Mouse (Mus musculus) cerebral cortex, adult 2 months (tissue): ENCODE data around the gene Vav3.

Experiments
- whole genome bisulfite sequencing: fragments of 180-500 bp; shearing (Covaris S2); methylation state at CpG from one replicate; pipeline ENCODE4 v1.1.7; 2018; 5-methylcytosine and 5-hydroxymethylcytosine counted together

Gene Vav3

DNA sequence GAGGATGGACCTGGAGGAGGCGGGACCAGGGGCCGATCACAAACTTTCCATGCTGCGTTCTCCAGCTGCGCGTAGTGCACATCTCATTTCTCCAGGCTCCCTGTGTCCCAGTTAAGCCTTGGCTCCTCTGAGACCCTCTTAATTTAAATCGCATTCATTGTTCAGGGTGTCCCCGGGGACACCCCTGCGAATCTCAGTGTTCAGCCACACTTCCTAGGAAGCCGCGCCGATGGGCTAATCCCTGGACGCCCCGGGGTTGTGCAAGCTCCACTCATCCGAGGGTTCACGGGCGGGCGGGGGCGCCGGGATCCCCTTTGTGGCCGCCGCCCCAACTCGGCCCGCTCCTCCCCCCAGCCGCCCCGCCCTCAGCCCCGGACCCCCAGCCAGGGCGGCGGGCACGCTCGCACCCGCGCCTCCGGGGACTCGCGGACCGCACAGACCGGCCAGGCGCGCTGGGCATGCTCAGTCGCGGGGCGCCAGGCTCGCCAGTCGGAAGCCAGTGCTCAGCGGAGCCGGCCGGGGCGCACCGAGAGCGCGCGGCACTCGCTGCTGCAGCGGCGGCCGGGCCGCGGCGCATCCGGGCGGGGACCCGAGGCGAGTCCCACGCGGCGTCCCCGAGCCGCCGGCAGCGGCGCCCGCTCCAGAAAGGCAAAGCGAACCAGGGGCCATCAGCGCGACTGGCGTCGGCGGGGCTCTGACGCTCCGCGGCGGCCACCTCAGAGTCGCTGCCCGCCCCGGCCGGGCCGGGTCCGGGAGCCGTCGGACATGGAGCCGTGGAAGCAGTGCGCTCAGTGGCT is at the start of gene Vav3:
Gene Vav3, plus strand, starts transcription at position 380 of the 797 bp plus-strand sequence.
- under 1% methylated on average over 91 of the region's 92 CpGs for WGBS

DNA sequence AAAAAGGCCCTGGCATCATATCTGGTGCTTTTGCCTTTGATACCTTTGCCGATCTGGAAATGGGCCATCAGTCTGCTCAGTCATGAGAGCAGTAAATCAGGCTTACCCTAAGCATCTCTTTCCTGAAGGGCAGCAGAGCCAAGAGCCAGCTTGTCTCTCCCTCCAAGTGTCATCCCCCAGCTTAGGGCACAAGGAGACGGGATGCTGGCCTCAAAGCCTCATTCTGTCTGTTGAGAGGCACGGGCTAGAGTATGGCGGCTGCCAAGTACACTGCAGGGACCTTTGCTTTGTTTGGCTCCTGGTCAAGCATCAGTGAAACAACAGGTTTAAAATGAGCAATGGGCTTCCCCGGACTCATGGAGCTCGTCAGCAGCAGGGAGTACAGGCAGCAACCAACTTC is 41.6 kb upstream of the Vav3 start:
- WGBS = 62% methylated on average over 6 of the region's 6 CpGs

DNA sequence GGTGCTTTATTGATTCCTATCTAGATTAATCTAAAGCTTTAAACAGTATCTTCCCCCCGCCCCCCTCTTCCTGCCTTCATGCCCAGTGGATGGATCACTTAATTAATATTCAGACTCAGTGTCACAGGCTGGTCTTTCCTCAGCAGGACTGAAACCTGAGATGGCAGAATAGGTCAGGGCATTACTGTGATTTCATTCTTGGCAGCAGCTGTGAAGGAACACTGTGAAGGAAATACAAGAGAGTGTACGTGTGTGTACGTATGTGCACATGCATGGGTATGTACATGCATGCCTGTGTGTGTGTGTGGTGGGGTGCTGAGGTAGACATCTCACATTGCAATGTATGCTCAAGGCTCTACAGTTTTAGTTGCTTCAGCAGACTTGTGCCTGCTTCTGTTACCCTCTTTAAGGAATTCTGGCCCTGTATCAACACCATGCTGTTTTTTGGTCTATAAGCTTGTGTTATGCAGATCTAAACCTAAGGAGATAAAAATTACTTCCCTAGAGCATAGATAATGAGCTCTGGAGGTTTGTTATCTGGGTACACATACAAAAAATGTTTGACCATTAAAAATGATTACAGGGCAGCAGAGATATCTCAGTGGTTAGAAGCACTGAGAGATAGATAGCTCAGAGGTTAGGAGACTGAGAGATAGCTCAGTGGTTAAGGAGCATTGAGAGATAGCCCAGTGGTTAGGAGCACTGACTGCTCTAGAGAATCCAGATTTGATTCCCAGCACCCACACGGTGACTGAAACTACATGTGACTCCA is 41.0 kb upstream of the Vav3 start:
- 83% methylated on average over 4 of the region's 4 CpGs for WGBS

DNA sequence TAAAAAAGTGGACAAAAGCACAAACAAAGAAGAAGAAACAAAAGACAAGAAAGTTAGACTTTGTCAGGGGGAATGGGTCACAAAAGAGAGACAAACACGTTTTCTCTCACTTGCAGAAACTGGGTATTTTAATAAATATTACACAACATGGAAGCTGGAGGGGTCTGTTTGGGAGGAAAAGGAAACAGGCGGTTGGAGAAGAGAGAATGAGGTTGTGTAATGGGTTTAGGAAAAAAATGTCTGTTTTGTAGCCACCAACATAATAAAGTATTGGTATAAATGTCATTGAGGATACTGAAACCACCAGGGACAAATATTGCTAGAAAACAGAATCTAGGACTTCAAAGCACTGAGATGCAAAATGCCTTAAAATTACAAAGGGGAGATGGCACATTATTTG is 38.4 kb upstream of the Vav3 start:
- 73% methylated on average over 2 of the region's 2 CpGs for WGBS

DNA sequence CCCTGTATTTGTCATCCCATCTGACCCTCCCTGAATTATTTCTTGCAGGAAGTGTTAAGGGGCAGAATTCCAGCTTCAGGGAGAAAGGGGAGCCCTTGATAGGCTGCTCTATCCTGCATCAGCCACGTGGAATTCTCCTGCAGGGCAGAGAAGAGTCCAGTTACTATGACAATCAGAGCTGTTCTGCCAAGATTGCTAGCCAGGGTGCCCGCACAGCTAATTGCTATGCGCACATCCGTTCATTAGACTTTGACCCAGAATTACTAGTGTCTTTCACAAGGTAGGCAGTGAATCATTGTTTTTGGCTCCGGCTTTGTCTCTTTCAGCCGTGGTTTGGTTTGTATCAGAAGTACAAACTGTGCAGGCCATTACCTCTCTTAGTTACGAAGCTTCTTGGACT is 33.0 kb upstream of the Vav3 start:
- 61% methylated on average over 7 of the region's 7 CpGs for WGBS

DNA sequence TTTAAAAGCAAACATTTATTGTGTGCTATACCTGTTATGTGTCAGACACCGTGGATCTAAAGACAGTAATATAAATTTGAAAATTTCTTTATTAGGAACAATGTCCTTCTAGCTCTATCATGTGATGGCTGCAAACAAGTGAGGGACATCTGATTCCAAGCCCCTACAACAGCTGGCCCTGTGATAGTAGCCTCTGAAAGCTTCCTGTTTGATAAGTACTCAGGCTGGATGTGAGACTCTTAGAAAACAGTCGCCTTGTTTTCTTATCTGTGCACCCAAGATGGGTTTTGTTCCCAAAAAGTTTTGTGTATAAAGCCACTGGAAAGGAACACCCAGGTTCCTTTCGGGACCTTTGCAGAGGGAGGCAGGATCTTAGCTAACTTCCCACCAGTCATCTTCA is 32.0 kb upstream of the Vav3 start:
- WGBS = 84% methylated on average over 3 of the region's 3 CpGs

DNA sequence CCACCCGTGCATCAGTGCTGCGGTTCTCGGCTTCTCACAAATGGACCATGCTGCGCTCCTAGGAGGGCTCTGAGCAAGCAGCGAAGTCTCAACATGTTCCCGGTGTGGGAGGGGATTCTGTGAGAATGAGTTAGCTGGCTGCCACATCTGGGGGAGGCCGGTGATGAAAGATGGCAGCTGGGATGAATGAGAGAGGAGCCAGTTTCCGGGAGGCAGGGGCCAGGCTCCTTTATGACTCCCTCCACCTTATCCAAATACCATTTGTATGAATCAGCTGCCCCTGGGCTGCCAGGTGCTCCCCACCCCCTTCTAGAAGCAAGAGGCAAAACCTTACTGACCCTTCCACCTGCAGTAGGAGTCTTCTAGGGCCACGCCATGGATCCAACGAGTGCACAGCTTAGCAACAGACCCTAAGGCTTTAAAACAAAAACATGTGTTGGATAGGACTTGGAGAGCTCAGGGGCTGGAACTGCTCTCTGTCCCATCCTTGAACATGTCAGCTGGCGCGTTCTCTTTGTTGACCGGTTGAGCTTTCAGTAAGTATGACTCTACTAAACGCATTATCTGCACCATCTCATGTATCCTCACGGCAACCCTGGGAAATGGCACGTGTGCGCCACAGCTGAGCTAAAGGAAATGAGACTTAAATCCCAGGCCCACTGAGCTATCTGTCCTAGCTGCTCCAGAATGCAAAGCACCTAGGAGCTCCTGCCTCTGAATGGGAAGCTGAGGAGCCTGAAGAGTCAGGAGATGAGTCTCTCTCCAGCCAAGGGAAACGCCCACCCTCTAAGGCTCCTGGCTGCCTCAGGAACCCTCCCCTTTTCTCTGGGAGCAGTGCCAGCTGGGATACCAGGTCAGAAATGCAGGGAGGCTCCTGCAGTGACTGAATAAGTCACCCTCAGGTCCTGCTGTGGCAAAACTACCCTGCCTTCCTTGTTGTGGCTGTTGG is 30.9 kb upstream of the Vav3 start:
- WGBS = 85% methylated on average over 18 of the region's 18 CpGs

DNA sequence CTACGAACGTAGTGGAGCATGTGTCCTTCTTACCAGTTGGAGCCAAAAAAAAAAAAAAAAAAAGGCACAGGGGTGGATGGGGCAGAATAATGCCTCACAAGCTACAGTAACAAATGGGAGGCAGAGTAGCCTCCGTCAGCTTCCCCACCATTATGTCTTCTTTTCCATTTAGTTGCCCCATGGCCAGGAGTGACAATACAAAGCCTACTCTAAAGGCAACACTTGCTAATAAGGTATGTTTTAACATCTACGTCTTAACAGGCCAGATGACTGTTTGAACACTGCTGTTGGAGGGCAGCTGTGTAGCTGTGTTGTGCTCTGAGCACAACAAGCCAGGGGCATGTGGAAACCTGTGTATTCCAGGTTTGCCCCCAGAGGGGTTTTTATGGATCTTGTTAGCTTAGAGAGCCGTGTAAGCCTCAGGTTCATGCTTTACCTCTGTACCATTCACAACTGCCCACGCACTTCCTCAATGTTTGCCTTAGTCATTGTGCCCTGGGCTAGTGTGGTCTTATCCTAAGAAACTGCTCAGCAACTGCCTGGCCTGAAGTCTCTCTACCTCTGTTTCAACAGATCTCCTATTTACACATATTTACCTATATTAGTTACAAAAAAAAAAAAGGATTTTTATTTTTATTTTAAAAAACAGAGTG is 29.2 kb upstream of the Vav3 start:
- 91% methylated on average over 6 of the region's 6 CpGs for WGBS

DNA sequence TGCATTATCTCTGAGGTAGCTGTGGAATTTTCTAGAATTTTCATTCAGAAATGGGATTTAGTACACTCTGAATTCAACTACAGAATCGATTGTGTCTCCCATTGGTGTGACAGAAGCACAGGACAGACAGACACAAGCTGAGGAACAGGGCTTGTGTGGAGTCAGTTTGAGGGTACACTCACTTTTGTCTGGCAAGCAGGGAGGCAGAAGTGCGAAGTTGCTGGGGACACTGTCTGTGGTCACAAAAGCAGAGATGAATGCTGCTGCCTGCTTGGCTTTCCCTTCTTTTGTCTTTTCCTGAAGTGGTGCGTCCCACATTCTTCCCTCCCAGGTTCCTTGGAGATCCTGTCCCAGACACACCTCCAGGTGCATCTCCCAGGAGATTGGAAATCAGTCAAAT is 28.6 kb upstream of the Vav3 start:
- WGBS = 85% methylated on average over 3 of the region's 3 CpGs

DNA sequence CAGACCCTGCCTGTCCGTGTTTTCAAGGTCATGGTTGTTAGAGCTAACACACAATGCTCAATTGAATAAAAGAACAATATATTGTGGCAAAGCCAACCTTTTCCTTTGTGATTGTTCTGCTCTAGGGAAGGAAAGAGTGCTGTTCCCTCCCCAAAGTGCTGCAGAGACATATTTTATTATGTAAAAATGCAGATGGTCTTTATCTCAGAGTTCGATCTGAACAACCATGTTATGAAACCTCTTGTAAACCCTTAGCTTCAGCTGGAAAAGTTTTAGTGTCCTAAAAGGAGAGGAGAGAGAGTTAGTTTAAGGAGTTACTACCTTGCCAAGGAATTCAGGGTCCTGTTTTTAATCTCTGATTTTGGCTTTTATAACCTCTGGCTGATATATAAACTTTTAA is 27.0 kb upstream of the Vav3 start:
- 56% methylated on average over 2 of the region's 2 CpGs for WGBS

DNA sequence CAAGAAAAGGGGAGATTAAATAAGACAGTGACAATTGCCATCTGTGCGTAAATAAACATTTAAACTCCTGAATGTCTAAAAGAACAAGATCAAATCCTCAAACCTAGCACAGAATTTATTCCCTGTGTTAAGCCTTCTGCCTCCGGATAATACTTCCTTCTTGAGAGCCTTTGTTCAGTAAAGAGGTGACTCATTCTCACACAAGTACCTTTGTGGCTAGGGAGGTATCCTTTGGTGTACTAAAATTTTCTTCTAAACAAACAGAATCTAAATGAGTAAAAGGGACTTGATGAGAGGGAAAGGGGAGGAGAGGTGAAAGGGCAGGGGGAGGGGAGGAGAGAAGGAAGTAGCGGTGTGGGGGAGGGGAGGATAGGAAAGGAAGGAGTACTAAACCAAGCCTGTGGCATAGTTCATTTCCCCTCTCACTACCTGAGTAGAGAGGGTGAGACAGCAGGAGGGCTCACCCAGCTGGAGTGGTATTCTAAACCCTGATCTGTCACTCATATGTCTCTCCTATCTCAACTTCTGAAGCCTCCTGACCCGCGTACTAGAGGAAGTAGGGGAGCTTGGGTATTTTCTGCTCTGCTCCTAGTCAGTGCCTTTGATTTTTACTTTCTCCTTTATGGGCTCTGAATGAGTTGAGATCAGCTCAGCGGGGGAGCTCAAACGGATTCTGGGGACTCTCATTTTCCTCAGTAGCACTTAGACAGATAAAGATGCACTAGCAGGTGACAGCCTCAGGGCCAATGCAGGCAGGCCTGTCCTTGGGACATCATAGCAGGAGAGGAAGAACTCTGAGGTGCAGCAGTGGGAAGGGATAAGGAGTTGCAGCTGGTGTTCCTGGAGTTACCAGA is 16.8 kb upstream of the Vav3 start:
- WGBS = 72% methylated on average over 7 of the region's 7 CpGs

DNA sequence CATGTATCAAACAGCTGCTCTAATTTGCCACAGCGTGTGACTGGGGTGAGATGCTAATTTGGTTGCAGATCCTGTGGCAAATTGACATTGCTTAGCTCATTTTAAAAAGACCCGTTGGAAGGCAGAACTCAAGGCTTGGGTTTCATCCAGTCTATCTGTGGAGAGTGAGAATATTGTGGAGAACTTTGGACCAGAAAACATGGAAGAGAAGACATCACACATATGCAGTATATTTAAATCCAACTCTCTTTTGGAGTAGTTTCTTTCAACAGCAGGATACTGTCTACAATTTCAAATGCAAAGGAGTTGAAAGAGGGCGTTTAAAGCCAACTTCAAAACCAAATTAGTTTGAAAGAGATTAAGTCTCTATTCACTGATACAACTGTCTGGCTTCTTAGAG is 13.3 kb upstream of the Vav3 start:
- 32% methylated on average over 3 of the region's 3 CpGs for WGBS

DNA sequence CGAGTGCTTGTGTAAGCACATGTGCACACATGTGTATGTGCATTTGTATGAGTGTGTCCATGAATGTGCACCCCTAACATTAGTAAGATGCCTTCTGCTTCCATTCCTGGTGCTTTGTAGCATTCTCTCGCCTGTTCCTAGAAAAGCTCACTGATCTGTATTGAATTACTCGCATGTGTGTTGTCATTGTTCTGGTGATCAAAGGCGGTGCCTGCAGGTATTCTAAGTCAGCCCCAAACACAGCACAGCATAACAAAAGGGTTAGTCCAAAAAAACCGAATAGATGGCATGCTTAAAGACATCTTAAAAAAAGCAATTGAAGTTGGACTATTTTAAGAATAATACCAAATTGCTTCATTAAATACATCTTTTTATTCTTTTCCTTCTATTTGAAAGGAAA is 7.7 kb upstream of the Vav3 start:
- WGBS = 64% methylated on average over 5 of the region's 5 CpGs

DNA sequence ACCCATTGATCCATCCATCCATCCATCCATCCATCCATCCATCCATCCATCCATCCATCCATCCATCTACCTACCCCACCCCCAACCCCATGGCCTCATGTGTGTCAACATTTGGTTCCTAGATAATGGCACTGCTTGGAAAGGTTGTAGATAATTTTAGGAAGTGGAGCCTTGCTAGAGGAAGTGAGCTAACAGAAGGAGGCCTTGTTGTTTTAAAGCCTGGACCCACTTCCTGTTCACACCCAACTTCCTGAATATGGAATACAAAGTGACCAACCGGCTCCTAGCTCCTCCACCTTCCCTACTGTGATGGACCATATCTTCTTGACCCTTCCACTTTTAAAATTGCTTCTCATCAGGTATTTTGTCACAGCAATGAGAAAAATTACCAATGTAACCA is 5.0 kb upstream of the Vav3 start:
- 83% methylated on average over 1 of the region's 1 CpGs for WGBS

DNA sequence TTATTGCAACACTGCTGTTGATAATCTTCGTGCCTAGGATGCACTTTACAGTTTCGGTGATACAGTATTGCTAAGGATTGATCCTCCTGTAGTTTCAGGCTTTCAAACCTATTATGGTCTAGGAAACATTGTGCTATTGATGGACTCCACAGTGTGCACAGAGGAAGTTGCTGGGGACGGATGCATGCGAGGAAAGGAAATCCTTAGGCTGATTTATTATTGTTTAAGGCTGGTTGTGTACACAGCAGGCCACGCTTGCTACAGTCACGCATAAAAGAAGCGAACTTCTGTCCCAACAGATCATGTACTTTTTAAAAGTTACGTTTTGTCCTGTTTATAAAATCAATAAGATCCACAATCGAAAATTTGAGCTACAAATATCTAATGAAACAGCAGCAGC is 1.2 kb upstream of the Vav3 start:
- 80% methylated on average over 9 of the region's 9 CpGs for WGBS

DNA sequence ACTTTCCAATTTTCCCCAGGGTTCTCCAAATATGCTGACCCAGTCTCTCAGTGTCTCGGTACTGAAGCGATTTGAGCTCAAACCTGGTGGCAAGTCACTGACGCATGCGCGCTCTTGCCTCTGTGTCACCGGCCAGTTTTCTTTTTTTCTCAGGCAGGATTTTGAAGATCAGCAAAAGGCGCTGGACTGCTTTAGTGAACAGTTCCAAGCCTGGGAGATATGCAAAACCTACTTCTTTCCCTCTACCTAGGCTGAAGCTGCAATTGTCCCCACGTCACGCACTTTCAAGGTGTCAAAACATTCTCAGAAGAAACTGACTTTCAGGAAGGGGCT is 546 bp upstream of the Vav3 start:
- 4% methylated on average over 9 of the region's 9 CpGs for WGBS

DNA sequence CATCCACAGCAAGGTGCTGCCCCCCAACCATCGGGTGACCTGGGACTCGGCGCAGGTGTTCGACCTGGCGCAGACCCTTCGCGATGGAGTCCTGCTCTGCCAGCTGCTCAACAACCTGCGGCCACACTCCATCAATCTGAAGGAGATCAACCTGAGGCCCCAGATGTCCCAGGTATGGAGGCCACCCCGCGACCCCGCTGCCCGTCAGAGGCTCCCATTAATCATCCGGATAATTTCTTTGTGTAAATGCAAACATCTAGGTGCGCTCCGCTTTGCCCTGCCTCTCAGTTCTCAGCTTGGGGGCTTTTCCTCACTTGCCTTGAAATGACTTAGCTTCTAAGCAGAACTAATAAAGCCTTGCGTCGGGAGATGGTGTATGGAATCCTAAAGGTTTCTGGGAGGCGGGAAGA is 623 bp downstream of the Vav3 start:
- WGBS = 2% methylated on average over 18 of the region's 18 CpGs

DNA sequence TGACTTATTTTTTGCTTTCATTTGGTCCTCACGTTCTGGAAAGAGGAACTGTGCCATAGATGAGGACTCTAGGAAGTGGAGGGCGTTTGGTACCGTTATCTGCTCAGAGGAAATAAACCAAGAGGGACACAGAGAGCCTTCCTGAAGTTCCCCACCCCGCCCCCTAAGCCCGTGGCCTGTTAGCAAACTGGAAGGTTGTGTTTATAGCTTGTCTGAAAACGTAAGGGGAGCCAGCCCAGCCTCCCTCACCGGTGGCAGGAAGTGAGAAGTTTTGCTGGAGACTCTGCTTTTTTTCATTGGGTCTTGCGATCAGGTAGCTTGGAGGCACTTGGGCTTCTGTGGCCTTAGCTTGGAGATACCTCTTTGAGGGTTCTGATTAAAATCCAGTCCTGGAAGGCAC is 1.2 kb downstream of the Vav3 start:
- 19% methylated on average over 8 of the region's 8 CpGs for WGBS

DNA sequence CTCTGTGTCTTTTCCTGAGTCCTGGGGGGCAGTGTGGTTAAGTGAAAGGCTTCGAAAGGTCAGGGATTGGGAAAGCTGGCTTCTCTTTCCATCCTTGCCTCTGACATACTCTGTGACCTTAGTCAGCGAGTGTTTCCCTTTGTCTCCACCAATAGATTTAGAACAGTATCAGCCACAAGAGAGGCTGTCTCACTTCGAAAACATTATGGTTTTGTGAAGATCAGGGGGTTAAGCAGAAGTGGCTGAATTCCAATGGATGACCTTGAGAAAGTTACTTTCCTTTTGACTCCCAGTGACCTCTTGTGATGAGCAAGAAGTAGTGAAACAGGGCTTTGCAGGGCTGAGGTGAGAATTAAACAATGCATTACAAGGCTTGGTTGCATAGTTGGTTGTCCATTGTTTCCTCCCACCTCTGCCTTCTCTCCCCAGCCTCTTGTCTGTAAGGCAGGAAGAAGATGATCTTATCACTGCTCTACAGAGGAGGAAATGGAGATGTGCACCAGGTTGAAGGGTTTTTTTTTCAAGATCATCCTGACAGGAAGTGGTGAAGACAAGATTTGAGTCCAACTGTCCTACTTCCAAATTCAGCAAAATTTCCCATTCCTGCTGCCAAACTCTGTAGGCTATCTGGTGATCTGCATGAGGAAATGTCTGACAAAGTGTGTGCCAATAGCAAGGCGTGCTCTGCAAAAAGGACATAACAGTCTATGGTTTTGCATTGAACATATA is 11.7 kb downstream of the Vav3 start:
- 89% methylated on average over 4 of the region's 4 CpGs for WGBS

DNA sequence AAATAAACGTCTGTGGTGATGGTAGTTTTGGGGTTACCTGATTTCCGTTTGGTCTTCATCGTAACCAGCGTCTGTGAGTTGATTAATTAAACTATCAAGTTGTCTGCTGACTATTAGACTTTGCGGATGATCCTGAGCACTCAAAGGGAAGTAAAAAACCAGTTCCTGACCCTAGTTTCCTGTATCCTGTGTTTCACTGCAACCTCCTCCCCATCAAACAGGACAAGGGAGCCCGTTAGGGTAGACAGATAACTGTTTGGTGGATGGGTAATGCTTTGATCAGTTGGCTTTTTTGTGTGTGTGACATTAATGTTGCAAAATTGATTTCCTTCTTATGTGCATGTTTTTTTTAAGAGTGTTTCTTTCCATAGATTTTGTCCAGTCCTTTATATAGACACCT is 12.2 kb downstream of the Vav3 start:
- WGBS = 72% methylated on average over 6 of the region's 6 CpGs
